In the genomic region with DNA sequence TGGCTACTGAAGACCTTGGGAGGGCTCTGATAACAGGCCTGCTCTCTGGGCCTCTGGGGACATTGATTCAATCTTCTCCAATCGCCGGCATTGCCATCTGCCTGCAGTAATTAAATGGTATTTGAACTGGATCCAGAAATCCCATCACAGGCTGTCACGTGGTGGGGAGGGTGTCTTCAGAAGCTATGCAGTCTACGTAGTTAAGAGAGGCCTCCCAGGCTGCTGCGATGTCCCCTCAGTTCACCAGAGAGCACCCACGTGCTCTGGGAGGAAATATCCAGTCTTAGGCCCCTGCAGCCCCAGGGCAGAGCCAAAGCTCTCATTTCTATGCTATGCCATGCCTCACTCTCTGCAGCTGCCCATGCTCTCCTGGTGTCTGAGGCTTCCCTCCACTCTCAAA, we compare ENCODE assay signal across 8 mouse cellular contexts. TPM values are rescaled to one million over a fixed set of nuclear protein-coding genes. Genes with fewer than 3 reads are reported as not detected.
DNase-seq lines count a peak whose midpoint lies in the region; ATAC-seq and TF ChIP-seq lines count a peak whose summit lies in the region.

No protein-coding gene starts in this region.

- TF ChIP-seq EP300 in CH12.LX (IDR thresholded peaks at IDR 0.05; ENCODE audit: low read length) = no peak

- WGBS in hindbrain, embryonic 12.5 days = 29% methylated on average over 6 of the region's 6 CpGs
- WGBS in liver, embryonic 15.5 days (ENCODE audit: insufficient replicate concordance) = 64% methylated on average over 6 of the region's 6 CpGs

- H3K79me2 ChIP-seq in CH12.LX (replicated peaks; ENCODE audit: control insufficient read depth, extremely low read depth, insufficient read depth, poor library complexity, severe bottlenecking) = peaks cover 29% of the 10 kb centered on the region

- dilution Hi-C loops in CH12.LX (cut with MboI; ENCODE audit: extremely low pct_ligation_motif_present, extremely low pct_unique_long_range_greater_than_20kb, low sequenced_read_pairs) = no loop called here

- H3K4me1 ChIP-seq in CH12.LX (ENCODE audit: control insufficient read depth in 1 of 2, insufficient read depth in 2 of 2) = peaks cover 41 to 62% of the 10 kb centered on the region in 2 experiments
- H3K4me1 ChIP-seq in hindbrain, embryonic 12.5 days = peaks cover 73% of the 10 kb centered on the region
- H3K4me1 ChIP-seq in liver, embryonic 15.5 days (replicated peaks) = peaks cover 70% of the 10 kb centered on the region

- no peaks in the 10 kb centered on the region for H3K9me3 ChIP-seq in CH12.LX (replicated peaks; ENCODE audit: low read length)
- no peaks in the 10 kb centered on the region for H3K9me3 ChIP-seq in hindbrain, embryonic 12.5 days (replicated peaks)
- H3K9me3 ChIP-seq in liver, embryonic 15.5 days (replicated peaks) = no peaks in the 10 kb centered on the region

- peak overlapping the region in 1 of 3 experiments; percentile 7 for H3K4me3 ChIP-seq in CH12.LX (replicated peaks in 1 of 3; ENCODE audit: low read depth in 2 of 3, low read length in 2 of 3, poor library complexity in 1 of 3)
- H3K4me3 ChIP-seq in hindbrain, embryonic 12.5 days = no peak overlapping the region
- H3K4me3 ChIP-seq in liver, embryonic 15.5 days (replicated peaks) = no peak overlapping the region

- peak; percentile 59 for ATAC-seq in hindbrain, embryonic 12.5 days (ENCODE audit: low FRiP score)
- ATAC-seq in liver, embryonic 15.5 days (ENCODE audit: insufficient read depth) = no peak

- no peak overlapping the region for H3K9ac ChIP-seq in CH12.LX (ENCODE audit: insufficient read depth, low read depth)
- no peak overlapping the region for H3K9ac ChIP-seq in hindbrain, embryonic 12.5 days
- H3K9ac ChIP-seq in liver, embryonic 15.5 days = no peak overlapping the region

- in situ Hi-C loops in CH12.LX (cut with MboI; ENCODE audit: low pct_ligation_motif_present, low pct_unique_long_range_greater_than_20kb, low sequenced_read_pairs) = no loop called here

- peak overlapping the region; percentile 45; the same call in 1 of the 2 replicates for H3K27ac ChIP-seq in CH12.LX (ENCODE audit: insufficient read depth, low read depth)
- peak overlapping the region; percentile 72 for H3K27ac ChIP-seq in hindbrain, embryonic 12.5 days
- peak overlapping the region; percentile 12; the same call in 1 of the 2 replicates for H3K27ac ChIP-seq in liver, embryonic 15.5 days (replicated peaks)

- no peak for TF ChIP-seq RAD21 in CH12.LX (IDR thresholded peaks at IDR 0.05; ENCODE audit: low read depth, low read length)

- DNase-seq in frontal cortex, adult 2 months (ENCODE audit: extremely low spot score in 1 of 2, low spot score in 1 of 2) = peak; percentile 62 to 66
- no peak for DNase-seq in frontal cortex, postnatal 25 days (ENCODE audit: low spot score in 2 of 2)
- DNase-seq in CH12.LX (ENCODE audit: extremely low read depth) = no peak
- DNase-seq in thymus, adult 18-20 months = no peak
- no peak for DNase-seq in spleen, adult 18-20 months
- DNase-seq in spleen, adult 12 weeks (ENCODE audit: low spot score) = no peak

- H3K27me3 ChIP-seq in CH12.LX (replicated peaks) = no peaks in the 10 kb centered on the region
- no peaks in the 10 kb centered on the region for H3K27me3 ChIP-seq in hindbrain, embryonic 12.5 days
- no peaks in the 10 kb centered on the region for H3K27me3 ChIP-seq in liver, embryonic 15.5 days

- TF ChIP-seq CTCF in CH12.LX (conservative IDR thresholded peaks at IDR 0.05 in 1 of 2, IDR thresholded peaks at IDR 0.05 in 1 of 2; ENCODE audit: low read depth in 2 of 2, low read length in 2 of 2) = no peak

- no peak overlapping the region for H3K4me2 ChIP-seq in CH12.LX (ENCODE audit: insufficient read depth, low read depth, poor library complexity, severe bottlenecking)
- peak overlapping the region; percentile 20 for H3K4me2 ChIP-seq in hindbrain, embryonic 12.5 days (replicated peaks)
- H3K4me2 ChIP-seq in liver, embryonic 15.5 days = no peak overlapping the region

- TF ChIP-seq POLR2A in CH12.LX (IDR thresholded peaks at IDR 0.05; ENCODE audit: low read depth, low read length) = no peak

- H3K36me3 ChIP-seq in CH12.LX (replicated peaks in 1 of 2; ENCODE audit: control insufficient read depth in 1 of 2, insufficient read depth in 1 of 2, low read length in 1 of 2) = peaks cover 27 to 45% of the 10 kb centered on the region in 2 experiments
- H3K36me3 ChIP-seq in hindbrain, embryonic 12.5 days = peaks cover 23% of the 10 kb centered on the region
- no peaks in the 10 kb centered on the region for H3K36me3 ChIP-seq in liver, embryonic 15.5 days (replicated peaks)

TF ChIP-seq in CH12.LX, 34 proteins besides CTCF, POLR2A, EP300 and RAD21:
- no peak for TF ChIP-seq SMC3 (IDR thresholded peaks at IDR 0.05; ENCODE audit: low read depth, low read length)
- TF ChIP-seq ZC3H11A (IDR thresholded peaks at IDR 0.05; ENCODE audit: low read depth, low read length) = no peak
- no peak for TF ChIP-seq CHD2 (IDR thresholded peaks at IDR 0.05; ENCODE audit: low read length)
- TF ChIP-seq IRF4 (IDR thresholded peaks at IDR 0.05; ENCODE audit: low read depth, low read length) = no peak
- TF ChIP-seq HCFC1 (IDR thresholded peaks at IDR 0.05; ENCODE audit: low read depth, low read length) = no peak
- no peak for TF ChIP-seq ZKSCAN1 (IDR thresholded peaks at IDR 0.05; ENCODE audit: borderline replicate concordance, low read depth, low read length)
- no peak for TF ChIP-seq POLR2AphosphoS2 (IDR thresholded peaks at IDR 0.05; ENCODE audit: low read depth, low read length)
- TF ChIP-seq ZNF384 (IDR thresholded peaks at IDR 0.05; ENCODE audit: low read depth, low read length) = no peak
- TF ChIP-seq TCF12 (IDR thresholded peaks at IDR 0.05; ENCODE audit: low read depth, low read length) = no peak
- TF ChIP-seq SIN3A (IDR thresholded peaks at IDR 0.05; ENCODE audit: low read length) = no peak
- no peak for TF ChIP-seq MAX (IDR thresholded peaks at IDR 0.05; ENCODE audit: low read length)
- TF ChIP-seq USF1 (IDR thresholded peaks at IDR 0.05; ENCODE audit: low read depth, low read length) = no peak
- no peak for TF ChIP-seq ZMIZ1 (IDR thresholded peaks at IDR 0.05; ENCODE audit: low read depth, low read length)
- no peak for TF ChIP-seq NELFE (IDR thresholded peaks at IDR 0.05; ENCODE audit: low read depth, low read length)

RNA-seq across cellular contexts. Expression of a gene that starts 11.1 kb away (rescaled TPM):
- polyA plus RNA-seq in frontal cortex, adult 2 months (2012; rRNA removed) = 42.1 and 45.8 TPM in 2 replicates
- total RNA-seq in CH12.LX (2012; rRNA removed) (21.1 and 26.2 TPM in 2 replicates), CH12.LX (2014; rRNA removed) (6.0 and 7.3 TPM in 2 replicates)
- 22.6 and 32.4 TPM in 2 replicates for polyA plus RNA-seq in CH12.LX (2012; ENCODE audit: insufficient read length, low read depth)
- 39.1 and 44.7 TPM in 2 replicates for polyA plus RNA-seq in hindbrain, embryonic 12.5 days (2016; fragmentation: Nextera tagmentation; extraction: Ambion mirVana)
- 1.1 and 1.5 TPM in 2 replicates for polyA plus RNA-seq in liver, embryonic 15.5 days (2015; fragmentation: Nextera tagmentation; extraction: Ambion mirVana)

Comparison
In these comparisons a context has a peak if more than half of its experiments do, and no peak if none do; other contexts are left out.
1. DNase-seq: peak in frontal cortex, adult 2 months (2 of 2); none in frontal cortex, postnatal 25 days (0 of 2), CH12.LX (single experiment), thymus, adult 18-20 months (0 of 2), spleen, adult 18-20 months (0 of 2) and spleen, adult 12 weeks (single experiment).
2. H3K27ac ChIP-seq: peak in every context shown above with its lines; median percentile 72 in hindbrain, embryonic 12.5 days; 45 in CH12.LX; 12 in liver, embryonic 15.5 days.